27 mouse cellular contexts compared by ENCODE assay signal in the genomic region with DNA sequence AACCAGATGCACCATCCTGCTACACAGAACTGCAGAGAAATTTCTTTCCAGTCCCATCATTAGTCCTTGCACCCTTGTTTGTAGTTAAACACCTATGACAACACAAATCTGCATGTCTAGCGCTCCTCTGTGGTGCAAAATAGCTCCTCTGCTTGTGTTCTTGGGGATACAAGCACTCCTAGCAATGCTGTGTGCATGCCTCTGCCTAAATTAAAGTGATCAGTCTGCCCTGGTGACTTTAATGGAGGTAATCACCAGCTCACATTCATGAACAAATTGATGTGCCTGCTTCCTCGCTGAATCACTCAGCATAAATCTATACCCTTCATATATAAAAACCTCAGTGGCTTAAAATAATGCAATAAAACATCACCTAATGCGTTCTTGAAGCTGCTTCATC.
DNase-seq lines count a peak whose midpoint lies in the region; ATAC-seq and TF ChIP-seq lines count a peak whose summit lies in the region.
"Had no signal": no experiment of that assay in that cellular context is flagged by ENCODE, and none has a peak within 500 bp of the region (broad histone marks: within the 10 kb centered on the region; RNA-seq: fewer than 3 reads in every experiment).

No protein-coding gene starts in this region.

- TF ChIP-seq POLR2A in brain, embryonic 14.5 days (IDR thresholded peaks at IDR 0.05; ENCODE audit: borderline replicate concordance, extremely low read depth, insufficient read depth, insufficient read length, poor library complexity, severe bottlenecking): no peak

- no peak overlapping the region for H3K9ac ChIP-seq in forebrain, embryonic 12.5 days
- no peak overlapping the region for H3K9ac ChIP-seq in forebrain, embryonic 14.5 days (ENCODE audit: low read length)
- no peak overlapping the region for H3K9ac ChIP-seq in hindbrain, embryonic 15.5 days
- no peak overlapping the region for H3K9ac ChIP-seq in hindbrain, embryonic 11.5 days (ENCODE audit: low read depth, low read length)
- H3K9ac ChIP-seq: embryonic facial prominence, embryonic 13.5 days; forebrain, embryonic 13.5 days; forebrain, postnatal 0 days; heart, embryonic 12.5 days; heart, embryonic 15.5 days had no signal

- TF ChIP-seq CTCF in brain, embryonic 14.5 days (IDR thresholded peaks at IDR 0.05; ENCODE audit: borderline replicate concordance, extremely low read depth, insufficient read depth, insufficient read length): no peak

- ATAC-seq in forebrain, embryonic 12.5 days (ENCODE audit: low FRiP score): 0 out of 2 replicates have a peak, but pooled peaks have one; percentile 30
- no peak for ATAC-seq in forebrain, embryonic 14.5 days
- peak; percentile 30 for ATAC-seq in hindbrain, embryonic 15.5 days (ENCODE audit: low FRiP score, low read depth)
- ATAC-seq in hindbrain, embryonic 11.5 days (ENCODE audit: low FRiP score): no peak
- ATAC-seq: activated CD4-positive, CD25-positive, alpha-beta regulatory T cell, adult 4 months; forebrain, embryonic 13.5 days; forebrain, postnatal 0 days; intestine, postnatal 0 days had no signal

- no peak for DNase-seq in forebrain, embryonic 14.5 days (ENCODE audit: low spot score)
- DNase-seq in hindbrain, embryonic 11.5 days (ENCODE audit: low spot score): no peak
- DNase-seq in brain, embryonic 14.5 days (ENCODE audit: low read depth): peak; percentile 32
- no peak for DNase-seq in gastrocnemius, adult 8-10 months (ENCODE audit: low spot score in 2 of 2)
- DNase-seq: adrenal gland, adult 8-10 months; adrenal gland, postnatal 25 days; cerebellum, adult 18-20 months; cerebellum, adult 9-10 months; cerebellum, postnatal 14 days; embryo, embryonic 11 days; forebrain, postnatal 0 days; gastrocnemius, adult 2 months; gastrocnemius, postnatal 25 days; heart, adult 18-20 months; heart, postnatal 10 days; heart, postnatal 36 days; kidney, adult 2 months had no signal

- H3K27ac ChIP-seq in forebrain, embryonic 12.5 days: no peak overlapping the region
- no peak overlapping the region for H3K27ac ChIP-seq in forebrain, embryonic 14.5 days (ENCODE audit: low read depth, low read length)
- H3K27ac ChIP-seq in hindbrain, embryonic 15.5 days (replicated peaks): no peak overlapping the region
- H3K27ac ChIP-seq in hindbrain, embryonic 11.5 days (ENCODE audit: low read depth, low read length): no peak overlapping the region
- H3K27ac ChIP-seq: embryonic facial prominence, embryonic 10.5 days; embryonic facial prominence, embryonic 13.5 days; forebrain, embryonic 13.5 days; gastrocnemius, adult 2 months; heart, embryonic 15.5 days had no signal

- no peaks in the 10 kb centered on the region for H3K4me1 ChIP-seq in forebrain, embryonic 12.5 days
- H3K4me1 ChIP-seq in forebrain, embryonic 14.5 days (ENCODE audit: control insufficient read depth, insufficient read depth, low read length): no peaks in the 10 kb centered on the region
- no peaks in the 10 kb centered on the region for H3K4me1 ChIP-seq in hindbrain, embryonic 15.5 days (replicated peaks)
- no peaks in the 10 kb centered on the region for H3K4me1 ChIP-seq in hindbrain, embryonic 11.5 days (replicated peaks; ENCODE audit: control insufficient read depth, insufficient read depth, low read length)
- H3K4me1 ChIP-seq: embryonic facial prominence, embryonic 10.5 days; embryonic facial prominence, embryonic 13.5 days; forebrain, embryonic 13.5 days; heart, embryonic 12.5 days; heart, embryonic 15.5 days had no signal

- no peaks in the 10 kb centered on the region for H3K27me3 ChIP-seq in forebrain, embryonic 12.5 days
- H3K27me3 ChIP-seq in forebrain, embryonic 14.5 days (replicated peaks; ENCODE audit: control insufficient read depth, insufficient read depth, low read length): no peaks in the 10 kb centered on the region
- no peaks in the 10 kb centered on the region for H3K27me3 ChIP-seq in hindbrain, embryonic 15.5 days
- no peaks in the 10 kb centered on the region for H3K27me3 ChIP-seq in hindbrain, embryonic 11.5 days (ENCODE audit: control insufficient read depth, insufficient read depth, low read length)
- H3K27me3 ChIP-seq: embryonic facial prominence, embryonic 13.5 days; forebrain, embryonic 13.5 days; heart, embryonic 12.5 days; heart, embryonic 15.5 days had no signal

- no peak overlapping the region for H3K4me2 ChIP-seq in forebrain, embryonic 12.5 days
- no peak overlapping the region for H3K4me2 ChIP-seq in forebrain, embryonic 14.5 days (ENCODE audit: low read length)
- no peak overlapping the region for H3K4me2 ChIP-seq in hindbrain, embryonic 15.5 days
- H3K4me2 ChIP-seq in hindbrain, embryonic 11.5 days (replicated peaks; ENCODE audit: low read depth, low read length): no peak overlapping the region
- H3K4me2 ChIP-seq: embryonic facial prominence, embryonic 13.5 days; forebrain, embryonic 13.5 days; heart, embryonic 12.5 days; heart, embryonic 15.5 days had no signal

- H3K9me3 ChIP-seq in forebrain, embryonic 12.5 days: no peaks in the 10 kb centered on the region
- H3K9me3 ChIP-seq in forebrain, embryonic 14.5 days (replicated peaks; ENCODE audit: control insufficient read depth, low read length): no peaks in the 10 kb centered on the region
- H3K9me3 ChIP-seq in hindbrain, embryonic 15.5 days: no peaks in the 10 kb centered on the region
- H3K9me3 ChIP-seq in hindbrain, embryonic 11.5 days (ENCODE audit: control insufficient read depth, low read length): no peaks in the 10 kb centered on the region
- H3K9me3 ChIP-seq: embryonic facial prominence, embryonic 10.5 days; embryonic facial prominence, embryonic 13.5 days; forebrain, embryonic 13.5 days; heart, embryonic 12.5 days; heart, embryonic 15.5 days had no signal

- H3K36me3 ChIP-seq in forebrain, embryonic 12.5 days (replicated peaks): no peaks in the 10 kb centered on the region
- no peaks in the 10 kb centered on the region for H3K36me3 ChIP-seq in forebrain, embryonic 14.5 days (ENCODE audit: control insufficient read depth, insufficient read depth, low read length)
- no peaks in the 10 kb centered on the region for H3K36me3 ChIP-seq in hindbrain, embryonic 15.5 days
- no peaks in the 10 kb centered on the region for H3K36me3 ChIP-seq in hindbrain, embryonic 11.5 days (ENCODE audit: control insufficient read depth, insufficient read depth, low read length)
- H3K36me3 ChIP-seq: embryonic facial prominence, embryonic 10.5 days; embryonic facial prominence, embryonic 13.5 days; heart, embryonic 12.5 days; heart, embryonic 15.5 days had no signal

- WGBS in forebrain, embryonic 12.5 days: 76% methylated on average over 3 of the region's 3 CpGs
- WGBS in forebrain, embryonic 14.5 days: 83% methylated on average over 3 of the region's 3 CpGs
- 60% methylated on average over 3 of the region's 3 CpGs for WGBS in hindbrain, embryonic 15.5 days
- 82% methylated on average over 3 of the region's 3 CpGs for WGBS in hindbrain, embryonic 11.5 days

- H3K4me3 ChIP-seq in forebrain, embryonic 12.5 days (replicated peaks): no peak overlapping the region
- no peak overlapping the region for H3K4me3 ChIP-seq in forebrain, embryonic 14.5 days (ENCODE audit: low read depth, low read length)
- no peak overlapping the region for H3K4me3 ChIP-seq in hindbrain, embryonic 15.5 days
- no peak overlapping the region for H3K4me3 ChIP-seq in hindbrain, embryonic 11.5 days (ENCODE audit: low read depth, low read length)
- H3K4me3 ChIP-seq: embryonic facial prominence, embryonic 10.5 days; embryonic facial prominence, embryonic 13.5 days; erythroblast, embryonic 14.5 days; forebrain, embryonic 13.5 days; gastrocnemius, adult 2 months; heart, embryonic 12.5 days; heart, embryonic 15.5 days had no signal

Comparison
In these comparisons a context has a peak if more than half of its experiments do, and no peak if none do; other contexts are left out.
1. ATAC-seq: peak in forebrain, embryonic 12.5 days (single experiment) and hindbrain, embryonic 15.5 days (single experiment); none in forebrain, embryonic 14.5 days (single experiment) and hindbrain, embryonic 11.5 days (single experiment).